Mouse (Mus musculus): Measurements from ENCODE around the gene Rad23b.

Rad23b gene

DNA sequence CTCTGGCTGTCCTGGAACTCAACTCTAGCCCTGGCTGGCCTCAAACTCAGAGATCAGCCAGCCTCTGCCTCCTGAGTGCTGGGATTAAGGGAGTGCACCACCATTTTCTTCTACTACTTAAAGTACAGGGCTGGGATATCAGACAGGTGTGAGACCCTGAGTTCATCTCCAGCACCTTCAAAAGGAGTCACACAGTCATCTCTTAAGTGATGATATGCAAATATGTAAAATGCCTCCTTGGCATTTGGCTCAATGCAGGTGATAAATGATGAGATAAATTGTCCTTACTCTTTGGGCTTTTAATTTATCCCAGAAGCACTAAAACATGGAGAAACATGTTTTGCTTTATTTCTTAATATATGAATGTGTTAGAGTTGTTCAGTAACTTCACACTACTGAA is 2.0 kb downstream of the Rad23b start:
- in situ Hi-C loops (cut with MboI, MseI): no loop called here

DNA sequence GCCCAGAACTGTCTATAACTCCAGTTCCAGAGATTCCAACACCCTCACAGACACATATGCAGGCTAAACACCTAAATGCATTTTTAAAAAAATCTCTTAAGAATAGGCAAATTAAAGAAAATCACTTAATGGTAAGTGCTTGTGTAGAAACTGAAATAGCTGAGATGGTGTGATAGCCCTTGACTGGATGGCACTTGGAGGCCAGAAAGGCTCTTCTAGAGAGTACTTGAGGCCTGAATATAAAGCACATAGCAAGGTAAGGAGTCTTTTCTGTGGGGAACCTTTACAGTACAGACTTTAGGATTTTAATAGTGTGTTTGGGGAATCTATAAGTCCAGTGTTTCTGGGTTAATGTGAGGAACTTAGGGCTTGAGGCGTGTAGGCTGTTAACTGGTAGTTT is 4.2 kb downstream of the Rad23b start:
- in situ Hi-C loops (cut with MboI, MseI): no loop called here

DNA sequence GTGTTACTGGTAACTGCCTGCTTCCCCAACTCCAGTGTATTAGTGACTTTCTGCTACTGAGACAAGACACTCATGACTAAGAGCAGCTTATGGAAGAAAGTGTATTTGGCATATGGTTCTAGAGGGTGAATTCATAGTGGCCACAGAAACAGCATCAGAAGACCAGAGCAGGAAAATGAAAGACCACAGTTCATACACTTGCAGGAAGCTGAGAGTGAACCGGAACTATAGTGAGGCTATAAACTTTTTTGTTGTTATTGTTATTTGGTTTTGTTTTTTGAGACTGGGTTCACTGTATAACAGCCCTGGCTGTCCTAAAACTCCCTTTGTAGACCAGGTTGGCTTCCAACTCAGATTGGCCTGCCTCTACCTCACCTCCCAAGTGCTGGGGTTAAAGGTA is 6.0 kb downstream of the Rad23b start:
- in situ Hi-C loops (cut with MboI, MseI): loop anchor here in 1 of 2 experiments (5.0 kb wide), 1 partner anchor 1529 kb away; the partner anchor contains the start of gene Tmem38b

GRCm38 (mm10) chr4:55356726-55357125 is 6.9 kb downstream of the Rad23b start:
- in situ Hi-C loops (cut with MboI, MseI): loop anchor here in 1 of 2 experiments (5.0 kb wide), 1 partner anchor 1529 kb away; the partner anchor contains the start of gene Tmem38b

DNA sequence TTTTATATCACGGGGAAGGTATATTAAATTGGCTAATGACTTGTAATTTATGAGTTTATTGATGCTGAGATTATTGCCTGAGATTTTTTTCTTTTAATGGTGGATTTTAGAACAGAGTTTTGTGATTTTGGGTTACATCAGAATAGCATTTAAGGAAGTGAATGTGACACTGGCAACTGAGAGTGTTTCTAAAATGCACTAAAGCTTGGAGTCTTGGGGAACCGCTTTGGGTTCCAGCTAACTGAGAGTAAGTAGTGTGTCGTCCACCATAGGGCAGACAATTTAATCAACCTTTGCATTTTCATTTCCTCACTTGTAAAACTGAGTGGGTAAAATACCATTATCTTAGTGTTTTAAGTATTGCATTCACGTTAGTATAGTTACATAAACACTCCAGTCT is 14.0 kb downstream of the Rad23b start:
- in situ Hi-C loops (cut with MboI, MseI): loop anchor here in 1 of 2 experiments (10.0 kb wide), 1 partner anchor 1431 kb away; no protein-coding TSS in a partner anchor

- in situ Hi-C loops (cut with MboI, MseI): loop anchor here in 1 of 2 experiments (10.0 kb wide), 1 partner anchor 1430 kb away; no protein-coding TSS in a partner anchor
Observed at GRCm38 (mm10) chr4:55364374-55364773, 14.5 kb downstream of the Rad23b start.

- in situ Hi-C loops (cut with MboI, MseI): loop anchor here in 1 of 2 experiments (10.0 kb wide), 1 partner anchor 1429 kb away; no protein-coding TSS in a partner anchor
Observed at GRCm38 (mm10) chr4:55366014-55366413, 16.2 kb downstream of the Rad23b start.

GRCm38 (mm10) chr4:55370127-55370526 is 20.3 kb downstream of the Rad23b start:
- in situ Hi-C loops (cut with MboI, MseI): no loop called here

DNA sequence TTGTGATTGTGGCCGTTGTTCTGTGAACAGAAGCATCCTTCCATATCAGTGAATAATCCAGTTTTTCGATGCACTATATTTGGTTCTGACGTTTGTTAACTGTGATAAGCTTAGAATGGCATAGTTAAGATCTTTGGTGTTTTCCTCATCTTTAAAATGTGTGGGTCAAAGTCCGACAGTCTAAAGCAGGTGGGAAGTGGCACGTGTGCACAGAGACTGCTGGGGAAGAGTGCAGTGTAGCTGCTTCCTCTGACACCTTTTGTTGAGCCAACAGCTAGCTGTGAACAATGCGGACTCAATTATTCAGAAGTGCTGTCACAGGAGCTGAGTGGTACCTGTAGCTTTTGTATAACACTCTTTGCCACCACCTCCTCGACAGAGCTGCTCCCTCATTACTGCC is 21.5 kb downstream of the Rad23b start:
- in situ Hi-C loops (cut with MboI, MseI): no loop called here

GRCm38 (mm10) chr4:55382350-55382749 is 32.5 kb downstream of the Rad23b start:
- in situ Hi-C loops (cut with MboI, MseI): no loop called here

GRCm38 (mm10) chr4:55386768-55387167 is 36.9 kb downstream of the Rad23b start:
- in situ Hi-C loops (cut with MboI, MseI): no loop called here

DNA sequence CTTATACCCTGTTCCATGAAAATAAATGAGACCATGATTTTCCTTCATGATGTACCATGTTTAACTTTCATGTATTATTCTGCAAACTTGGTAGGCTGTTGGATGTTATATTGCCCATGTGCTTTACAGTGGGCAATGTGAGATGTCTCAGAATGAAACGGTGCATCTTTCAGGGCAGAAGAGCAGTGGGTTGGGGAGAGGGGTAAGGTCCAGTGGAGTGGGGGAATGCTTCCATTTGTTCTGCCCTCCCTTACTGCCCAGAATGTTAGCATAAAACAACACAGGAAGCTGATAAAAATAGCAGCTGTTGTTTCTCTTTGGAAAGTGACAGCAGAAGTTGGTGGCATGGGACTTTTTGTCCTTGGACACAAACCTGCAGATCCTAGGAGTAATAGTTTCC is 41.6 kb downstream of the Rad23b start:
- in situ Hi-C loops (cut with MboI, MseI): no loop called here

GRCm38 (mm10) chr4:55392445-55392844 is 42.6 kb downstream of the Rad23b start:
- in situ Hi-C loops (cut with MboI, MseI): no loop called here

DNA sequence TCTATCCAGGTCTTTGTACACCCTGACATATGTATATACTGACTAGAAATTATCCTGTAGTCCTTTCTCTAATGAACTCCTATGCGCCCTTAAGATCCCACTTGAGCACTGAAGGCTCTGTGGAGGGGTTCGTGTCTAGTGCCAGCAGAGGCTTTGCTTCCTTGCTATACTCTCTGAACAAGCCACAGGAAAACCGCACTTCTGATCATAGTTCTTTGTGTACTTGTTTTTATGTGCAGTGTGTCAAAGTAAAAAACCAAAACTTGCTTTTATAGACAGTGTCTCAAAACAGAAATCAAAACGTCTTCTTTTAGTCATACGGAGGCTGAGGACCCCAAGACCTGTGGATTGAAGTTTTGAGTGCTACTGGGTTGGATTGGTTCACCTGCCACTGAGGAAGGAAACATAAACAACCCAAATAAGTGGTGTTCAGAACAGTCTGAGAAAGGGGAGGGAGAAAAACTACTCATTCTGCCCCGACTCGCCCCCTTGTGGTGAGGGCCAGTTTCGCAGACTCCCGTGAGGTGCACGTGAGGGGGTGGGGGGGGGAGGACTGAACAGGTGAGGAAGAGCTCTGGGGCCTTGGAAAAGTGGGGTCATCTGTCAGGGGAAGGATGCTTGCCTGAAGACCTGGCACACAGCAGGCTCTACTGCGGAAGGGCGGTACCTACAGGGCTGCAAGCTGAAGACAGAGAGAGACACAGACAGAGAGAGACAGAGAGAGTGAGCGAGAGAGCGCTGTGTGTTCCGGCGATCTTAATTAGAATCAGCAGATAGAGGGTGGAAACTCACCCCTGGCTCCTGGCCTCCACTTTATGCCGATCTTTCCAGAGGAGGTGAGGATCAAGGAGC is 48.3 kb downstream of the Rad23b start:
- in situ Hi-C loops (cut with MboI, MseI): no loop called here

- in situ Hi-C loops (cut with MboI, MseI): no loop called here
Observed at GRCm38 (mm10) chr4:55398901-55399300, 49.1 kb downstream of the Rad23b start.

DNA sequence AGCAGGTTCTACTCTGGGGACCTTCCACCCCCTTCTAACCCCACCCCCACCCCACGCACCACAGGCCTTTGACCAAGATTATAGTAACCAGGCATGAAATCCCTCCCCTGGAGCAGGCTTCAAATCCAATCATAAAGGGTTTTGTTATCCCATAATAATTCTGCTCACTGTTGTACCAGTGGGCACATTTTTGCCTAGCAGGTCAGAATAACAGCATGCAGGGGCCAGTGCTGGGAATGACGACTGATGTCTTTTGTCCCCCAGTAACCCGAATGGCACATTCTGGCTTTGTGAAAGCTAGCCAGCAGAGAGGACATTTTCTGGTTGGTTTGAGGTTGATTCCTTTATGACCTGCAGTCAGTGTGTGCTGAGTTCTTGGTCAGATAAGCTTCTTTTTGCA is 55.5 kb downstream of the Rad23b start:
- in situ Hi-C loops (cut with MboI, MseI): loop anchor here in 1 of 2 experiments (5.0 kb wide), 1 partner anchor 98 kb away; no protein-coding TSS in a partner anchor

GRCm38 (mm10) chr4:55406558-55406957 is 56.7 kb downstream of the Rad23b start:
- in situ Hi-C loops (cut with MboI, MseI): loop anchor here in 1 of 2 experiments (5.0 kb wide), 1 partner anchor 99 kb away; no protein-coding TSS in a partner anchor

DNA sequence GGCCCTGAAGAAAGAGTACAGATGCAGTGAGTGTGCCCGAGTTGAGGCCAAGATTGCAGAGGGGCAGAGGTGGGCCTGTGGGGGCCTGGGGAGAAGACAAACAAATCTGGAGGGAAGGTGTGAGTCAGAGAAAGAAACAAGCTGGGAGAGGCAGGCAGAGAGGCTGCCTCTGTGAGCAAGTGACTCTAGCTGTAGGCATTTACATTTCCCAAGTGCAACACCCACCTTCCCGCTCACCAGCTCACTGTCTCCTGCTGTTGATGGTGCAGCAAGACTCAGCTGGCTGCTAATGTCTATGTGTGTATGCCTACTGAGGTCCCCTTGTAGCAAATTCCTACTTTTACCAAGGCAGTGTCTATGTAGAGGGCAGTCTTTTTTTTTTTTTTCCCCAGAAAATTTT is 58.2 kb downstream of the Rad23b start:
- in situ Hi-C loops (cut with MboI, MseI): loop anchor here in 1 of 2 experiments (5.0 kb wide), 1 partner anchor 101 kb away; no protein-coding TSS in a partner anchor

DNA sequence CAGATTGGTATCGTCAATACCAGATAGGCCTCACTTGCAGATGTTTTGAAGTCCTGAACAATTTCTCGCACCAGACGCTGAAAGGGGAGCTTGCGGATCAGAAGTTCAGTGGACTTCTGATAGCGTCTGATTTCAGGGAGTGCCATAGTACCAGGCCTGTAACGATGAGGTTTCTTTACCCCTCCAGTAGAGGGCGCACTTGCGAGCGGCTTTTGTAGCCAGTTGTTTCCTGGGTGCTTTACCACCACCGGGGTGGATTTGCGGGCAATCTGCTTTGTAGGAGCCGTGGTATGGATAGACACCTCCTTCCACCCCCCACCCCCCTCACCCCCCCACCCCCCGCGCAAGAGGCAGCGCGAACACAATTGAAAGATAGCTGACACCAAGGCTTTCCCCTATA is 59.2 kb downstream of the Rad23b start:
- in situ Hi-C loops (cut with MboI, MseI): loop anchor here in 1 of 2 experiments (5.0 kb wide), 1 partner anchor 102 kb away; no protein-coding TSS in a partner anchor

DNA sequence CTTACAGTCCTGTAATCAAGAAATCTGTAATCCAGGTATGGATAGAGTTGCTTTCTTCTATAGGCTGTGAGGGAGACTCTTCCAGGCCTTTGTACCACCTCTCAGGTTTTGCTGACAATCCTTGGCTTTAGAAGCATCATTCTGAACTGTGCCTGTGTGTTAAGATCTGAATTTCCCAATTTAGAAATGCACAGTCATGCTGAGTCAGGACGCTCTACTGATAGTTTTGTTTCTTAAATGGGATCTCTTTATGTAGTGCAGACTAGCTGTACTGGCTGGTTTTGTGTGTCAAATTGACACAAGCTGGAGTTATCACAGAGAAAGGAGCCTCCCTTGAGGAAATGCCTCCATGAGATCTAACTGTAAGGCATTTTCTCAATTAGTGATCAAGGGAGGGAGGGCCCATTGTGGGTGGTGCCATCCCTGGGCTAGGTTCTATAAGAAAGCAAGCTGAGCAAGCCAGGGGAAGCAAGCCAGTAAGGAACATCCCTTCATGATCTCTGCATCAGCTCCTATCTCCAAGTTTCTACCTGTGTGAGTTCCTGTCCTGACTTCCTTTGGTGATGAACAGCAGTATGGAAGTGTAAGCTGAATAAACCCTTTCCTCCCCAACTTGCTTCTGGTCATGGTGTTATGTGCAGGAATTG is 59.9 kb downstream of the Rad23b start:
- in situ Hi-C loops (cut with MboI, MseI): loop anchor here in 1 of 2 experiments (5.0 kb wide), 1 partner anchor 102 kb away; no protein-coding TSS in a partner anchor

GRCm38 (mm10) chr4:55415864-55416263 is 66.0 kb downstream of the Rad23b start:
- in situ Hi-C loops (cut with MboI, MseI): no loop called here

DNA sequence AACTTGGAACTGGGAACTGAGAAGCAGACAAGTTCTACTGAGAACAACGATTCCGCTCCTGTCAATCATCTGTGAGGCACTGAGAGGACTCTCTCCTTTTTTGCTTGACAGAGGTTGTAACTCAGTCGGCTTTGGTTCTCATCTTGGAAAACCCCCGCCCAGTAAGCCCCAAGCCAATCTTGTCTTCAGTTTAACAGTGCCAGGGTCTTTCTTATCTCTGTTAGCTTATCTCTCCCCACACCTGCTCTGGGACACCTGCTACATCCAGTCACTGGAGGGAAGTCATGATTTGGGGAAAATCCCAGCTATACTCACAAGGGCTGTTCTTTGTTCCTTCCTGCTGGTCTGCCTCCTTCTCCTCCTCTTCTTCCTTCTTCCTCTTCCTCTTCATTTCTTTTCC is 76.4 kb downstream of the Rad23b start:
- in situ Hi-C loops (cut with MboI, MseI): no loop called here
